ENCODE assay signal across 9 mouse cellular contexts in genomic region chr5:104052956-104053355, GRCm38 (mm10). TPM values are rescaled to one million over a fixed set of nuclear protein-coding genes. Genes with fewer than 3 reads are reported as not detected.
DNase-seq lines count a peak whose midpoint lies in the region; ATAC-seq and TF ChIP-seq lines count a peak whose summit lies in the region.
"Had no signal": no experiment of that assay in that cellular context is flagged by ENCODE, and none has a peak within 500 bp of the region (broad histone marks: within the 10 kb centered on the region; RNA-seq: fewer than 3 reads in every experiment).

No protein-coding gene starts in this region.

- ATAC-seq in megakaryocyte, adult 5-6 weeks (ENCODE audit: poor library complexity, severe bottlenecking) = peak; percentile 89
- ATAC-seq in activated CD4-positive, CD25-positive, alpha-beta regulatory T cell, adult 4 months = no peak

- H3K27me3 ChIP-seq in heart, adult 2 months (ENCODE audit: control insufficient read depth, insufficient read depth, low read length) = no peaks in the 10 kb centered on the region

- intact Hi-C loops in heart, adult 2 months (cut with DNase I) = no loop called here

- no peak overlapping the region for H3K27ac ChIP-seq in heart, adult 2 months

- TF ChIP-seq EP300 in heart, adult 2 months (IDR thresholded peaks at IDR 0.05; ENCODE audit: insufficient read depth, low read depth, low read length) = no peak

- no peak overlapping the region for H3K9ac ChIP-seq in heart, adult 2 months (ENCODE audit: low read depth, low read length)

- TF ChIP-seq POLR2A in heart, adult 2 months (IDR thresholded peaks at IDR 0.05; ENCODE audit: insufficient read depth, low read depth, low read length) = no peak

- H3K4me1 ChIP-seq in heart, adult 2 months (ENCODE audit: control insufficient read depth, insufficient read depth, low read length) = peaks cover 2% of the 10 kb centered on the region

- peak; percentile 46 for TF ChIP-seq CTCF in heart, adult 2 months (IDR thresholded peaks at IDR 0.05)

- no peak overlapping the region for H3K4me3 ChIP-seq in heart, adult 2 months

- H3K79me2 ChIP-seq in heart, adult 2 months (replicated peaks; ENCODE audit: control insufficient read depth, insufficient read depth, low read length) = no peaks in the 10 kb centered on the region; the same call in 1 of the 2 replicates

- WGBS in heart, adult 2 months = 65% methylated on average over 8 of the region's 8 CpGs

- DNase-seq in heart, adult 2 months = no peak
- no peak for DNase-seq in heart, adult 9 months (ENCODE audit: low spot score in 2 of 2)
- peak; percentile 14 to 36 for DNase-seq in CD8-positive naive resting alpha-beta T cell, adult 2 months (ENCODE audit: low read depth in 2 of 2, low spot score in 2 of 2)
- peak; percentile 37 for DNase-seq in embryo, embryonic 11 days
- DNase-seq in yolk sac, embryonic 10.5 days (ENCODE audit: low spot score) = no peak
- DNase-seq in right cerebral cortex, postnatal 25 days = no peak

- peaks cover 3% of the 10 kb centered on the region for H3K36me3 ChIP-seq in heart, adult 2 months (ENCODE audit: control insufficient read depth, insufficient read depth, low read length)

RNA-seq across cellular contexts. Expression of gene Nudt9, which starts 6.8 kb away (rescaled TPM):
- total RNA-seq in heart, adult 2 months (2021) = 10 to 100 TPM; 48.3 to 59.1 TPM
- polyA plus RNA-seq in heart, adult 2 months (2012; rRNA removed) = 38.7 and 39.0 TPM in 2 replicates
- total RNA-seq in megakaryocyte, adult 5-6 weeks (2015) = 17.9 and 22.9 TPM in 2 replicates
- total RNA-seq in megakaryocyte, adult 5-6 weeks (2017) = 31.4 and 34.2 TPM in 2 replicates
- 10 to 100 TPM; 13.6 to 20.8 TPM for polyA plus RNA-seq in activated CD4-positive, CD25-positive, alpha-beta regulatory T cell, adult 4 months (2017; shearing (Covaris generic))

RNA-seq across cellular contexts. Expression of gene Gm17660, which starts 24.5 kb away (rescaled TPM):
- not detected for total RNA-seq in heart, adult 2 months (2021)
- not detected in 2 replicates for polyA plus RNA-seq in heart, adult 2 months (2012; rRNA removed)
- not detected in 2 replicates for total RNA-seq in megakaryocyte, adult 5-6 weeks (2015)
- total RNA-seq in megakaryocyte, adult 5-6 weeks (2017) = not detected in 2 replicates
- not detected for polyA plus RNA-seq in activated CD4-positive, CD25-positive, alpha-beta regulatory T cell, adult 4 months (2017; shearing (Covaris generic))
- total RNA-seq: adrenal gland, postnatal 36 days had no signal

RNA-seq across cellular contexts. Expression of gene Hsd17b11, which starts 31.2 kb away (rescaled TPM):
- total RNA-seq in heart, adult 2 months (2021) = 10 to 100 TPM; 23.1 to 30.8 TPM
- 14.0 and 20.6 TPM in 2 replicates for polyA plus RNA-seq in heart, adult 2 months (2012; rRNA removed)
- 81.4 and 90.7 TPM in 2 replicates for total RNA-seq in megakaryocyte, adult 5-6 weeks (2015)
- total RNA-seq in megakaryocyte, adult 5-6 weeks (2017) = 97.2 and 115 TPM in 2 replicates
- polyA plus RNA-seq in activated CD4-positive, CD25-positive, alpha-beta regulatory T cell, adult 4 months (2017; shearing (Covaris generic)) = 1 to 10 TPM; 2.9 to 3.9 TPM

Comparison
In these comparisons a context has a peak if more than half of its experiments do, and no peak if none do; other contexts are left out.
1. DNase-seq: peak in CD8-positive naive resting alpha-beta T cell, adult 2 months (2 of 2) and embryo, embryonic 11 days (single experiment); none in heart, adult 2 months (0 of 2), heart, adult 9 months (0 of 2), yolk sac, embryonic 10.5 days (single experiment) and right cerebral cortex, postnatal 25 days (single experiment).